Mouse (Mus musculus) spleen, adult 2 months (tissue): Measurements from ENCODE around the gene Dock4. TPM values are rescaled to one million over a fixed set of nuclear protein-coding genes. Genes with fewer than 3 reads are reported as not detected.

Experiments
- DNase-seq, 2 experiments: peaks; one replicate each; pipeline versions ENCODE4 v3.0.0 to v3.0.0-alpha.2; 2012 to 2021; ENCODE audit warnings: low spot score in 2 of 2, low read depth in 1 of 2
- H3K27ac ChIP-seq: fragments of 200-500 bp; 2 replicates; pipeline ENCODE4 v1.5.1; 2012; ENCODE audit warnings: low read length, inconsistent platforms; ENCODE audit not compliant: insufficient read depth
- H3K27me3 ChIP-seq: fragments of 200-500 bp; 2 replicates; pipeline ENCODE4 v1.6.1; 2012; ENCODE audit warnings: mild to moderate bottlenecking, moderate library complexity, low read length, inconsistent platforms; ENCODE audit not compliant: control insufficient read depth, insufficient read depth
- H3K36me3 ChIP-seq: fragments of 200-500 bp; 2 replicates; pipeline ENCODE4 v1.6.1; 2012; ENCODE audit warnings: mild to moderate bottlenecking, low read length, inconsistent platforms; ENCODE audit not compliant: control insufficient read depth, insufficient read depth
- H3K4me1 ChIP-seq: fragments of 200-500 bp; 2 replicates; pipeline ENCODE4 v1.6.1; 2011; ENCODE audit warnings: inconsistent platforms; ENCODE audit not compliant: control insufficient read depth, insufficient read depth, insufficient read length
- H3K4me3 ChIP-seq: fragments of 200-500 bp; 2 replicates; pipeline ENCODE4 v1.5.1; 2011; ENCODE audit warnings: mild to moderate bottlenecking, inconsistent platforms; ENCODE audit not compliant: insufficient read depth, insufficient read length; ENCODE audit errors: extremely low read depth
- CTCF ChIP-seq: fragments of 200-500 bp; IDR thresholded peaks from 2 replicates; pipeline ENCODE4 v1.5.1; 2011; ENCODE audit warnings: mild to moderate bottlenecking, inconsistent platforms; ENCODE audit not compliant: insufficient read depth, insufficient read length, insufficient replicate concordance; ENCODE audit errors: extremely low read depth
- POLR2A ChIP-seq: fragments of 200-500 bp; IDR thresholded peaks from 2 replicates; pipeline ENCODE4 v1.6.1; 2011; ENCODE audit warnings: low read depth, low read length, inconsistent platforms
- WGBS: fragments of 180-500 bp; shearing (Covaris S2); methylation state at CpG from one replicate; pipeline ENCODE4 v1.1.7; 2018; 5-methylcytosine and 5-hydroxymethylcytosine counted together
- polyA plus RNA-seq: library from polyadenylated mRNA; depleted of rRNA; stranded (reverse); fragments of >200 nt; gene quantifications from 2 replicates; pipeline ENCODE4 v1.2.3, GENCODE M21; 2012

Dock4 gene
- polyA plus RNA-seq, 1 experiment = 2.3 TPM

GRCm38 (mm10) chr12:40885377-40885776 lies 439.6 kb downstream of the Dock4 start:
- Histone ChIP-seq H3K4me3 (no peak overlapping the region), H3K27ac (no peak overlapping the region), H3K36me3 (no peaks in the 10 kb centered on the region), H3K27me3 (no peaks in the 10 kb centered on the region), H3K4me1 (no peaks in the 10 kb centered on the region)
- DNase-seq = no peak
- WGBS = 94% methylated on average over 6 of the region's 6 CpGs
- no peak for TF ChIP-seq POLR2A
- no peak for TF ChIP-seq CTCF

GRCm38 (mm10) chr12:40887496-40887895 lies 441.7 kb downstream of the Dock4 start:
- Histone ChIP-seq H3K4me3 (no peak overlapping the region), H3K27me3 (no peaks in the 10 kb centered on the region), H3K36me3 (no peaks in the 10 kb centered on the region), H3K4me1 (no peaks in the 10 kb centered on the region), H3K27ac (no peak overlapping the region)
- DNase-seq = no peak
- WGBS = 84% methylated on average over 2 of the region's 2 CpGs
- no peak for TF ChIP-seq CTCF
- TF ChIP-seq POLR2A = no peak

GRCm38 (mm10) chr12:40888261-40888791 lies 442.6 kb downstream of the Dock4 start:
- Histone ChIP-seq H3K27me3 (no peaks in the 10 kb centered on the region), H3K4me3 (no peak overlapping the region), H3K27ac (no peak overlapping the region), H3K4me1 (no peaks in the 10 kb centered on the region), H3K36me3 (no peaks in the 10 kb centered on the region)
- no peak for DNase-seq
- no peak for TF ChIP-seq POLR2A
- no peak for TF ChIP-seq CTCF
- WGBS = 68% methylated on average over 2 of the region's 2 CpGs

GRCm38 (mm10) chr12:40888829-40889228 lies 443.1 kb downstream of the Dock4 start:
- Histone ChIP-seq H3K4me3 (no peak overlapping the region), H3K27ac (no peak overlapping the region), H3K4me1 (no peaks in the 10 kb centered on the region), H3K27me3 (no peaks in the 10 kb centered on the region), H3K36me3 (no peaks in the 10 kb centered on the region)
- no peak for TF ChIP-seq POLR2A
- TF ChIP-seq CTCF = no peak
- DNase-seq = no peak
- 87% methylated on average over 1 of the region's 1 CpGs for WGBS

GRCm38 (mm10) chr12:40889534-40889933 lies 443.8 kb downstream of the Dock4 start:
- Histone ChIP-seq H3K27me3 (no peaks in the 10 kb centered on the region), H3K4me3 (no peak overlapping the region), H3K4me1 (no peaks in the 10 kb centered on the region), H3K36me3 (no peaks in the 10 kb centered on the region), H3K27ac (no peak overlapping the region)
- TF ChIP-seq CTCF = no peak
- TF ChIP-seq POLR2A = no peak
- DNase-seq = no peak
- WGBS = 89% methylated on average over 3 of the region's 3 CpGs

- no peak for DNase-seq
- no peak for TF ChIP-seq CTCF
- TF ChIP-seq POLR2A = no peak
- H3K27ac ChIP-seq = no peak overlapping the region
- no peak overlapping the region for H3K4me3 ChIP-seq
- H3K36me3 ChIP-seq = no peaks in the 10 kb centered on the region
- H3K27me3 ChIP-seq = no peaks in the 10 kb centered on the region
- H3K4me1 ChIP-seq = no peaks in the 10 kb centered on the region
Observed at GRCm38 (mm10) chr12:40891168-40891567, 445.4 kb downstream of the Dock4 start.

GRCm38 (mm10) chr12:40893741-40894140 lies 448.0 kb downstream of the Dock4 start:
- 75% methylated on average over 3 of the region's 7 CpGs for WGBS
- no peak overlapping the region for H3K27ac ChIP-seq
- TF ChIP-seq CTCF = no peak
- TF ChIP-seq POLR2A = no peak

More at GRCm38 (mm10) chr12:40893741-40894140, 448.0 kb downstream of the Dock4 start:
- H3K36me3 ChIP-seq = no peaks in the 10 kb centered on the region
- DNase-seq = no peak
- no peak overlapping the region for H3K4me3 ChIP-seq
- H3K4me1 ChIP-seq = no peaks in the 10 kb centered on the region
- H3K27me3 ChIP-seq = no peaks in the 10 kb centered on the region
